Mouse (Mus musculus) kidney, adult 2 months (tissue): ENCODE data around the gene Syt1.

Experiments
- CTCF ChIP-seq: fragments of 200-500 bp; conservative IDR thresholded peaks from 2 replicates; pipeline ENCODE4 v1.5.1; 2011; ENCODE audit warnings: low read depth, mild to moderate bottlenecking, control low read depth, low read length, moderate library complexity, mixed read lengths; ENCODE audit not compliant: insufficient read depth, insufficient read length
- POLR2A ChIP-seq: fragments of 200-500 bp; IDR thresholded peaks from one replicate; pipeline ENCODE4 v1.6.1; 2011; ENCODE audit warnings: low read depth, low read length, control low read depth

GRCm38 (mm10) chr10:108558812-108559606 lies 451.8 kb downstream of the Syt1 start:
- TF ChIP-seq CTCF, result no peak
- TF ChIP-seq POLR2A, result no peak
